13 mouse cellular contexts compared by ENCODE assay signal in the genomic region with DNA sequence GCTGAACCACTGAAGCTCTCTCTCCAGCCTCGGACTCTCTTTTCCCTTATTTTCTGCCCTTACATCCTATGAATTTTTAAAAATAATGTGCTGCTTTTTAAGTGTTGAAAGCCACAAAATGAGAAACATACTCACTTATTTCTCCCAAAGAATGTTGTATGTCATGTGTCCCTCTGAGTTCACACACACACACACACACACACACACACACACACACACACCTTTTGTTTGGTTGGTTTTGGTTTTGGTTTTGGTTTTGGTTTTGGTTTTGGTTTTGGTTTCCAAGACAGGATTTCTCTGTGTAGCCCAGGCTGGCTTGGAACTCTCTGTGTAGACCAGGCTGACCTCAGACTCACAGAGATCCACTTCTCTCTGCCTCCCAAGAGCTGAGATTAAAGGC.
"Had no signal": no experiment of that assay in that cellular context is flagged by ENCODE, and none has a peak within 500 bp of the region (broad histone marks: within the 10 kb centered on the region; RNA-seq: fewer than 3 reads in every experiment).

No protein-coding gene starts in this region.

- DNase-seq: gastrocnemius, postnatal 14 days; gastrocnemius, postnatal 36 days; heart, adult 18-20 months; heart, postnatal 10 days; heart, postnatal 36 days; kidney, adult 11 months; kidney, adult 2 months; kidney, adult 9 months; kidney, postnatal 10 days; kidney, postnatal 25 days; kidney, postnatal 4 days; liver; liver, embryonic 13.5 days had no signal
